Mouse (Mus musculus): Measurements from ENCODE around the gene Inafm2. TPM values are rescaled to one million over a fixed set of nuclear protein-coding genes. Genes with fewer than 3 reads are reported as not detected.
A peak's percentile ranks its signal among the peaks of the same experiment; 100 is the strongest.

Inafm2 gene
- total RNA-seq, 2 experiments from 2014 or later: 38.8 to 39.7 TPM

GRCm38 (mm10) chr2:118752792-118753108 lies 7.2 kb downstream of the Inafm2 start:
- DNase-seq (ENCODE audit: low spot score in 2 of 2): no peak

- DNase-seq (ENCODE audit: low spot score in 2 of 2): no peak
Measured at GRCm38 (mm10) chr2:118754143-118754542, 8.6 kb downstream of the Inafm2 start.

- no peak for DNase-seq (ENCODE audit: low spot score in 2 of 2)
Measured at GRCm38 (mm10) chr2:118755407-118755806, 9.8 kb downstream of the Inafm2 start.

- no peak for DNase-seq (ENCODE audit: low spot score in 2 of 2)
Measured at GRCm38 (mm10) chr2:118756103-118756502, 10.5 kb downstream of the Inafm2 start.

GRCm38 (mm10) chr2:118759828-118760227 lies 14.3 kb downstream of the Inafm2 start:
- DNase-seq (ENCODE audit: low spot score in 2 of 2): no peak

GRCm38 (mm10) chr2:118760311-118761025 lies 14.9 kb downstream of the Inafm2 start:
- DNase-seq (ENCODE audit: low spot score in 2 of 2): no peak

GRCm38 (mm10) chr2:118761358-118761757 lies 15.8 kb downstream of the Inafm2 start:
- DNase-seq (ENCODE audit: low spot score in 2 of 2): no peak

- DNase-seq (ENCODE audit: low spot score in 2 of 2): peak; percentile 83 to 86
Measured at GRCm38 (mm10) chr2:118761906-118762783, 16.6 kb downstream of the Inafm2 start, which contains the start of gene Ccdc9b. Ccdc9b (minus strand) TSS chr2:118762661.

GRCm38 (mm10) chr2:118762784-118763148 lies 17.2 kb downstream of the Inafm2 start:
- no peak for DNase-seq (ENCODE audit: low spot score in 2 of 2)

GRCm38 (mm10) chr2:118763469-118763868 lies 17.9 kb downstream of the Inafm2 start:
- peak in 1 of 2 experiments; percentile 56 for DNase-seq (ENCODE audit: low spot score in 2 of 2)

- DNase-seq (ENCODE audit: low spot score in 2 of 2): peak in 1 of 2 experiments; percentile 62
Measured at GRCm38 (mm10) chr2:118764094-118764831, 18.7 kb downstream of the Inafm2 start.

GRCm38 (mm10) chr2:118764875-118765274 lies 19.3 kb downstream of the Inafm2 start:
- no peak for DNase-seq (ENCODE audit: low spot score in 2 of 2)

GRCm38 (mm10) chr2:118766041-118767033 lies 20.8 kb downstream of the Inafm2 start:
- DNase-seq (ENCODE audit: low spot score in 2 of 2): no peak

- DNase-seq (ENCODE audit: low spot score in 2 of 2): no peak
Measured at GRCm38 (mm10) chr2:118772158-118772874, 26.8 kb downstream of the Inafm2 start, which contains the start of gene Phgr1. Phgr1 (plus strand) TSS chr2:118772769.

- DNase-seq (ENCODE audit: low spot score in 2 of 2): no peak
Measured at GRCm38 (mm10) chr2:118774536-118774935, 29.0 kb downstream of the Inafm2 start.

GRCm38 (mm10) chr2:118775396-118775795 lies 29.8 kb downstream of the Inafm2 start:
- DNase-seq (ENCODE audit: low spot score in 2 of 2): no peak

- DNase-seq (ENCODE audit: low spot score in 2 of 2): peak in 1 of 2 experiments; percentile 55
Measured at GRCm38 (mm10) chr2:118775846-118776245, 30.3 kb downstream of the Inafm2 start.

GRCm38 (mm10) chr2:118776295-118776694 lies 30.7 kb downstream of the Inafm2 start:
- no peak for DNase-seq (ENCODE audit: low spot score in 2 of 2)

- no peak for DNase-seq (ENCODE audit: low spot score in 2 of 2)
Measured at GRCm38 (mm10) chr2:118778418-118778817, 32.9 kb downstream of the Inafm2 start.

GRCm38 (mm10) chr2:118779065-118779464 lies 33.5 kb downstream of the Inafm2 start:
- DNase-seq (ENCODE audit: low spot score in 2 of 2): no peak
